Mouse (Mus musculus) thymus, adult 2 months (tissue): ENCODE measurements around the gene Tmem213. TPM values are rescaled to one million over a fixed set of nuclear protein-coding genes. Genes with fewer than 3 reads are reported as not detected.

Experiments
- DNase-seq: peaks from one replicate; pipeline ENCODE4 v3.0.0; 2021
- H3K27ac ChIP-seq: fragments of 200-500 bp; 2 replicates; pipeline ENCODE4 v1.5.1; 2012; ENCODE audit warnings: low read length, control low read depth; ENCODE audit not compliant: control insufficient read depth, insufficient read depth
- H3K27me3 ChIP-seq: fragments of 200-500 bp; 2 replicates; pipeline ENCODE4 v1.6.1; 2012; ENCODE audit warnings: mild to moderate bottlenecking, low read length, moderate library complexity, mixed read lengths; ENCODE audit not compliant: control insufficient read depth, insufficient read depth
- H3K36me3 ChIP-seq: fragments of 200-500 bp; 2 replicates; pipeline ENCODE4 v1.6.1; 2012; ENCODE audit warnings: mild to moderate bottlenecking, low read length, moderate library complexity; ENCODE audit not compliant: control insufficient read depth, insufficient read depth
- H3K4me1 ChIP-seq: fragments of 200-500 bp; replicated peaks from 2 replicates; pipeline ENCODE4 v1.6.1; 2012; ENCODE audit warnings: low read length; ENCODE audit not compliant: control insufficient read depth, insufficient read depth
- H3K4me3 ChIP-seq: fragments of 200-500 bp; 2 replicates; pipeline ENCODE4 v1.5.1; 2012; ENCODE audit warnings: mild to moderate bottlenecking, low read length, control low read depth, moderate library complexity; ENCODE audit not compliant: control insufficient read depth, insufficient read depth
- CTCF ChIP-seq: fragments of 200-500 bp; IDR thresholded peaks from 2 replicates; pipeline ENCODE4 v1.5.1; 2012; ENCODE audit warnings: mild to moderate bottlenecking, control low read depth, low read length, moderate library complexity, borderline replicate concordance; ENCODE audit not compliant: control insufficient read depth, poor library complexity, insufficient read depth; ENCODE audit errors: extremely low read depth
- POLR2A ChIP-seq: fragments of 200-500 bp; IDR thresholded peaks from 2 replicates; pipeline ENCODE4 v1.6.1; 2012; ENCODE audit warnings: mild to moderate bottlenecking, low read length, control low read depth, moderate library complexity; ENCODE audit not compliant: control insufficient read depth, poor library complexity, insufficient read depth; ENCODE audit errors: extremely low read depth
- WGBS: fragments of 180-500 bp; shearing (Covaris S2); methylation state at CpG from one replicate; pipeline ENCODE4 v1.1.7; 2018; 5-methylcytosine and 5-hydroxymethylcytosine counted together
- polyA plus RNA-seq: library from polyadenylated mRNA; depleted of rRNA; stranded (reverse); fragments of >200 nt; gene quantifications from 2 replicates; pipeline ENCODE4 v1.2.3, GENCODE M21; 2012; rRNA removed

Tmem213 gene
- polyA plus RNA-seq, 1 experiment, result 0.38 TPM

- H3K27me3 ChIP-seq, result no peaks in the 10 kb centered on the region
- no peaks in the 10 kb centered on the region for H3K4me1 ChIP-seq
- DNase-seq, result peak; percentile 75
- 22% methylated on average over 3 of the region's 3 CpGs for WGBS
- no peaks in the 10 kb centered on the region for H3K36me3 ChIP-seq
- TF ChIP-seq CTCF (no peak), POLR2A (no peak)
- H3K27ac ChIP-seq, result no peak overlapping the region
- no peak overlapping the region for H3K4me3 ChIP-seq
Observed at GRCm38 (mm10) chr6:38160102-38160501, 51.0 kb downstream of the Tmem213 start.

GRCm38 (mm10) chr6:38160556-38160955 is 51.5 kb downstream of the Tmem213 start:
- no peak for DNase-seq
- H3K4me3 ChIP-seq, result no peak overlapping the region
- H3K36me3 ChIP-seq, result no peaks in the 10 kb centered on the region
- H3K27me3 ChIP-seq, result no peaks in the 10 kb centered on the region
- no peak overlapping the region for H3K27ac ChIP-seq
- TF ChIP-seq CTCF, result no peak
- TF ChIP-seq POLR2A, result no peak
- no peaks in the 10 kb centered on the region for H3K4me1 ChIP-seq
- 68% methylated on average over 2 of the region's 2 CpGs for WGBS

DNA sequence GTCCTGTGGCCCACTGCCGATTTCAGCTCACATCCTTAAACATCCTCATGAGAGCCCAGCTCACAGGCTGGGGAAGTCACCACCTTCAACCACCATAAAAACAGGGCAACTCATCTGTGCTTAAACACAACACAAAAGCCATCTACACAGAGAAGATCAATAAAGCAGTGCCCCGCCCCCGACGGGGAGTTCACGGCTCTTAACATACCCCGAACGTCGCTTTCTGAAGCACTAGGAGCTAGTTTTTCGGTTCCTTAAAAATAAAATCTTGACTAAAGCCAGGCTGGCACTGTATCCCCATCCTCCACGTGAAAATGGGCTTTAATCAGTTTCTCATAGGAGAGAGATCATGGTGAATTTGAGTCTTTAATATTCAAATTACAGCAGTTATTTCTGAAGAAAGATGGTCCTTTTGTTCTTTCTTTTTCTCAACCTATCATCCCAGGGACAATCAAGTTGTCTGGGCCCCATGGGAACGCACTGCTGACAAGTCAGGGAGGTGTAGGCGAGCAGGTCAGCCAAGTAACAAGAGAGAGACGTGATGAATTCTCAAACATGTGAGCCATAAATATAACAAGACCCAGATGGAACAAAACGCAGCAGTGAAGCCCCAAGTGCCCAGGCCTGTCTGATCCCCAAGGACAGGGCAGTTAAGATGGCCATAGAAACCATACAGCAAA is 53.9 kb downstream of the Tmem213 start:
- WGBS, result 91% methylated on average over 14 of the region's 14 CpGs
- Histone ChIP-seq H3K4me1 (no peaks in the 10 kb centered on the region), H3K27ac (no peak overlapping the region), H3K36me3 (no peaks in the 10 kb centered on the region), H3K27me3 (no peaks in the 10 kb centered on the region), H3K4me3 (no peak overlapping the region)
- DNase-seq, result no peak
- no peak for TF ChIP-seq POLR2A
- no peak for TF ChIP-seq CTCF

- no peaks in the 10 kb centered on the region for H3K4me1 ChIP-seq
- no peaks in the 10 kb centered on the region for H3K36me3 ChIP-seq
- no peak overlapping the region for H3K27ac ChIP-seq
- TF ChIP-seq POLR2A (no peak), CTCF (no peak)
- H3K4me3 ChIP-seq, result no peak overlapping the region
- no peak for DNase-seq
- 92% methylated on average over 6 of the region's 6 CpGs for WGBS
- H3K27me3 ChIP-seq, result no peaks in the 10 kb centered on the region
Observed at GRCm38 (mm10) chr6:38164705-38165104, 55.6 kb downstream of the Tmem213 start.

GRCm38 (mm10) chr6:38165385-38165784 is 56.3 kb downstream of the Tmem213 start:
- no peaks in the 10 kb centered on the region for H3K4me1 ChIP-seq
- no peak for TF ChIP-seq CTCF
- TF ChIP-seq POLR2A, result no peak
- 91% methylated on average over 6 of the region's 6 CpGs for WGBS

More at GRCm38 (mm10) chr6:38165385-38165784, 56.3 kb downstream of the Tmem213 start:
- Histone ChIP-seq H3K27ac (no peak overlapping the region), H3K36me3 (no peaks in the 10 kb centered on the region), H3K27me3 (no peaks in the 10 kb centered on the region), H3K4me3 (no peak overlapping the region)
- no peak for DNase-seq

Other genes with a start within 250 kb of the Tmem213 start
- gene Trim24, start 238.4 kb upstream of the Tmem213 start, polyA plus RNA-seq, result 46.2 and 47.0 TPM in 2 replicates
- 0.13 and 0.50 TPM in 2 replicates for gene Svopl, start 62.3 kb upstream of the Tmem213 start, polyA plus RNA-seq
- gene Atp6v0a4, start 15.3 kb downstream of the Tmem213 start, polyA plus RNA-seq, result 0.54 and 1.2 TPM in 2 replicates
- gene D630045J12Rik, start 144.8 kb downstream of the Tmem213 start, polyA plus RNA-seq, result 0.82 and 1.4 TPM in 2 replicates
- gene Zc3hav1l, start 190.0 kb downstream of the Tmem213 start, polyA plus RNA-seq, result 6.6 and 7.4 TPM in 2 replicates
- 79.0 and 86.4 TPM in 2 replicates for gene Zc3hav1, start 245.3 kb downstream of the Tmem213 start, polyA plus RNA-seq